Mouse (Mus musculus) heart, adult 9 months (tissue): ENCODE measurements around the gene Rint1.

Experiments
- DNase-seq, 2 experiments: peaks; one replicate each; pipeline ENCODE4 v3.0.0; 2022; ENCODE audit warnings: low spot score in 2 of 2

The Rint1 gene

DNA sequence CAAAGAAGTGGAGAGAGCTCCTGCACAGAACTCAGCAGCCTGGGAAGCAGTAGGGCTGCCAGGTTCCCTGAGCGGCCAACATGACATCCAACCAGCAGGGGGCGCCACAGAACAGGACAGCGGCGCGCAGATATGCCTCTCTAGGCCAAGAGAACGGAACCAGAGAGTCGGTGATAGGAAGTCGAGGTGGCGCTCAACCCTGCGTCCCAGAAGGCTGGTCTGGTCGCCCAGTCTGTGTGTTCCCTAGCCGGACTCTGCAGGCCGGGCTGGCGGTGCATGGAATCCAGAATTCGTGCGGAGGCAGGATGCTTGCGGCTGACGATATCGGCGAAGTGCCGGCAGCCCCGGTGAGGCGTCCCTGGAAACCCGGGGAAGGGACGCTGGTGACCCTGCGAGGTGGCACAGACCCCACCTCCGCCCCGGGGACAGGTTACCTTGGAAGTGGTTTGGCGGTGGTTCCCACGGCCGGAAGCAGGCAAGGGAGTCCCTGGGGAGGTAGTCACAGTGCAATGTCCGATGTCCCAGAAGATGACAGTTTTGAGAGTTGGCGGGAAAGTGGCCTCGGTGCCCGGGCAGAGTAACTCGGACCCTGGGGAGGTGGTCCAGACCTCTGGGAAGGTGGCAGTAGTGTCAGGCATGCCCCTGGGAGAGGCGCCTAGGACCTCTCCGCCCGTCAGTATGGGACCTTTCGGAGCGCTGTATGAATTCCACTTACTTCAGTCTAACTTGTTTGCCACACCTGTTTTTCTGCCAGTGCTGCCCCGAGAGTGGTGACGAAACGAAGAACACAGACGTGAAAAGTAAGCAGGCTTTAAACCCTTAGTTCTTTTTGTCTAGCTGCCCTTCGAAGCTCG, at the start of gene Rint1:
Gene Rint1, plus strand, starts transcription at position 176 of the 854 bp plus-strand sequence.
- DNase-seq = peak; percentile 80 to 93

DNA sequence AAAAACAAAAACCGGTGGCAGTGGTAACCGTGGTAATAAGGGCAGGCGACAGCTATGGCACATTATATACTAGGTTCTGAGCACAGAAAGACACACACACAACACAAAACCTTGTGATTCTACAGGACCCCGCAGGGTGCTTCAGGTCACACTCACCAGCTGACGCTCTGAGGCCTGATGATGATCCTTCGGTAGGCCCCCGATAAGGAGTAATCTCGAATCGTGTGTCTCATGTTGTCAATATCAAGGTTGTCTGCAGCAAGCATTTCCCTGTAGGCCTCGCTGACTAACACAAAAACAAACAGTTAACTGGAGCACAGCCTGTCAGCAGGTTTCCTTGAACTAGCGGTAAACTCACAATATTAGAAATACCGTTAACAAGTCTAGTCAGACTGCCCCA, 44.2 kb upstream of the Rint1 start:
- DNase-seq = no peak

DNA sequence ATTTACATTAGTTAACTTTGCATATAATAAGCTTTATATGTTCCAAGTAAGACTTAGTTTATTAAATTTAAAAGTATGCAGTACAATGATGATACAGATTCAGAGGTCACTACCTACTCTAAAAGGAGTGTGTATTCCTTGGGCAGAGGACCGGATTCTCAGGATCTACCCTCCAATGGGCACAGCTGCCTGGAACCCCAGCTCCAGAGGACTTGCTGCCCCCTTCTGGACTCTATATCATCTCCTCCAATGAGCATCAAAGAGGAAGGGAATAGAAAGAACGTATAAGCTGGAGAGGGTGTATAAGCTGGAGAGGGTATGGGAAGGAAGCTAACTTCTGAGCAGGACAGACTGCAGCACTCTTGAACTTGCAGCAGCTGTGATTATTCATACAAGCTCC, 37.6 kb upstream of the Rint1 start:
- DNase-seq = no peak

DNA sequence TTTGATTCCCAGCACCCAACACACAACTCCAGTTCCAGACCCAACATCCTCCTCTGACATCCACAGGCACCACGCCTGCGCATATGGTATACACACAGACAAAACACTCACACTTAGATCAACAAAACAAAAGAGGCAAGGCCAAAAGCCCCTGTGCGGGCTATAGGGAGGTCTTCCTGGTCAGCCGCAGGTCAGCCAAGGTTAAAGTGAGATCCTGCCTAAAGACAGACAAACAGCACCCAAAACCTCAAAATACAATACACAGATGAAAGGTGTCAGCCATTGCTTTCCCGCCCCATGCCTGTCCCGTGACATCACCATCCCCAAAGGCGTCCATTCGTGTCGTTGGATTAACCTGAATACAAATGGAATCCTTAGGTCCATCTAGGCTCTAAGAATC, 31.9 kb upstream of the Rint1 start:
- no peak for DNase-seq

DNA sequence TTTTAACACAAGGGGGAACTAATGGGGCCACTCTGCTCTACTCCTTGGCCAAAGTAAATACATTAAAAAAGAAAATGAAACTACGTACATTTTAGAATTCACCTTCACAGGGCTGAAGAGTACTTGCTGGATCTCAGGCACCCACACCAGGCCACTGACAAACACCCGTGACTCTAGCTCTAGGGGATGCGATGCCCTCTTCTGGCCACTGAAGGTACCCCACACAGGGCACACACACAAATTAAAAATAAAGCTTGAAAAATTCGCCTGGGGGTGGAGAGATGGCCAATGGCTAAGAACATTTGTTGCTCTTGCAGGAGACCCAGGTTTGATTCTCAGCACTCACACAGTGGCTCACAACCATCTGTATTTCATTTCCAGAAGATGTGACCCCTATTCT, 31.1 kb upstream of the Rint1 start:
- DNase-seq = no peak

DNA sequence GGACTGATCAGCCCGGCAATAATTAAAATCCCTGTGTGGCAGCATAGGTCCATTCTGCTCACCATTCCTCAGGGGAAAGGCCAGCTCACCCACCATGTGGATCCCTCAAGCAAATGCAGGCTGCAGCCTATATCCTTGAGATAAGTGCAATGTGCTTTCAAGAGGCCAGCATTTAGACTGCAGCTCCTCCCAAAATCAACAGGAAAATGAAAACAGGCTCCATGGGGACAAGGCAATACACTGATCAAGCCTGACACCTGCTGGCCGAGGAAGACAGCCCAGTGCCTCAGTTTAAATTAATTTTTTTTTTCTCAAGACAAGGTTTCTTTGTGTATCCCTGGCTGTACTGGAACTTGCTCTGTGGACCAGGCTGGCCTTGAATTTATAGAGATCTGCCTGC, 28.9 kb upstream of the Rint1 start:
- DNase-seq = peak; percentile 4 to 19

DNA sequence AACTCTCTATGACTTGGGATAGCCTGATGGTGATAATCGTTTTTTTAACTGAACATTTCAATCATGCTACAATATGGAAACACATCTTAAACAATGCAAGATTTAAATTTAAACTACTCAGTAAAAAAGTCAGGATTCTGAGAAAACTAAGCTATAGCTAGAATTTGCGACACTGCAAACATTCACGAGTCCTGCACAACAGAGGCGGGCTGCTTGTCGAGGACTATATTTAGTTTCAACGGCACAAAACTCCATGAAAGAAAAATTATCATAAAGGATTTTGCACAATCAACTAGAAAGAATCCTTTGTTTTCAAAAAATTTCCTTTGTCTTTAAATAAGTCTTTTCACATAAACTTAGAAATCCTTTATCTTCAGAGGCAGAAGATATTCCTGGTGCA, 25.0 kb upstream of the Rint1 start:
- no peak for DNase-seq

DNA sequence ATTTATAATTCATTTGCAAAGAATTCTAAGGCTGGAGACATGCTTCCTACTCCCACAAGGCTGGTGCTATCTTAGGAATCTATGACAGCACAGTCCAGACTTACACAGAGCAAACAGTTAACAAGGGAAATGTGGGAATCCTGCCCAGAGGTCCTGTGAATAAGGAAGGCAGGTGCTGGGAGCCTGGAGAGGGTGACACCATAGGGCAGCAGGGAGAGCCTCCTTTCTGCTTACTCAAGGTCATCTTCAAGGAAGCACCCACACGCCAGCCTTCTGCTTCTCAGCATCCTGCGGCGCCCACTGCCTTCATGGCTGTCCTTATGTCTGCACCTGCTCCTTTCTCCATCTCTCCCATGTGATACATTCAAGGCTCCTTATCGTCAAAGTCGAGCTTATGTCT, 23.0 kb upstream of the Rint1 start:
- no peak for DNase-seq

DNA sequence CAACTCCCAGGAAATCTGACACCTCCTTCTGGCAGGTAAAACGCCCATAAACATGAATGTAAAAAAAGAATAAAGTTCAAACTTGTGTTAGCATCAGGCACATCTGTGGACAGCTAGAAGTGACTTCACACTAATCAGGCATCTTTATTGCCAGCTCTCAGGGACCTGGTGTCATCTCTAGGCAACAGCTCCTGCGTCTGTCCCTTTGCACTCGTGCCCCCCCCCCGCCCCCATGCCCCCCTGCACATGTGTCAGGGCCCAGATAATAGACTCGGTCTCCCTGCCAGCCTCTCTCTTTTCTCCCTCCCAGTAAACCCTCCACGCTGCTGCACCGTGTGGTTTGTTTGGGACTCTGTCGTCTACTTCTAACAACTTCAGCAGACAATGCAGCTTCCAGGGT, 16.4 kb upstream of the Rint1 start:
- DNase-seq = no peak

DNA sequence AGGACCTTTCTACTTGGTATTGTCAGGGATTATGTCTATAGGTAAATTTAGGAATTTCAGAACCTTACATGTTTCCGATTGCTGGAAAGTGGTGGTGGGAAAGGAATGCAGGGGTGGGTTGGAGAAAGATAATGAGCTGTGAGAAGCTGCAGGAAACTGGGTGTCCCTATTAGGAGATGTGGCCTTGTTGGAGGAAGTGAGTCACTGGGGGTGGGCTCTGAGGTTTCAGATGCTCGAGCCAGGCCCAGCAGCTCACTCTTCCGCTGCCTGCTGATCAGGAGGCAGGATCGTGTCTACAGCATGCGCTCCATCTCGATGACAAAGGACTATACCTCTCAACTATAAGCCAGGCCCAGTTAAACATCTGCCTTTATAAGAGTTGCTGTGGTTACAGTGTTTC, 13.3 kb upstream of the Rint1 start:
- DNase-seq = no peak

DNA sequence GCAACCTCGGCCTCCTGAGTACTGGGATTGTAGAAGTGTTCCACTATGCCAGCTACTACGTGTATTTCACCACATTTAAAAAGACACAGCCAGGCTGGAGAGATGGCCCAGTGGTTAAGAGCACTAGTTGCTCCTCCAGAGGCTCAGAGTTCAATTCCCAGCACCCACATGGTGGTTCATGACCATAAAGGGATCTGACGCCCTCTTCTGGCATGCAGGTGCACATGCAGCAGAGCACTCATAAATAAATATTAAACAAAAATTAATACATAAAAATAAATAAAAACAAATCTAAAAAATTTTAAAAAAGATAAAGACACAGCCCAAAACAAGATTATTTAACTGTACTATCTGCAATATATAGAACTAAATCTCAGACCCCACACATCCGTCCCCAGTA, 7.0 kb upstream of the Rint1 start:
- DNase-seq = no peak

DNA sequence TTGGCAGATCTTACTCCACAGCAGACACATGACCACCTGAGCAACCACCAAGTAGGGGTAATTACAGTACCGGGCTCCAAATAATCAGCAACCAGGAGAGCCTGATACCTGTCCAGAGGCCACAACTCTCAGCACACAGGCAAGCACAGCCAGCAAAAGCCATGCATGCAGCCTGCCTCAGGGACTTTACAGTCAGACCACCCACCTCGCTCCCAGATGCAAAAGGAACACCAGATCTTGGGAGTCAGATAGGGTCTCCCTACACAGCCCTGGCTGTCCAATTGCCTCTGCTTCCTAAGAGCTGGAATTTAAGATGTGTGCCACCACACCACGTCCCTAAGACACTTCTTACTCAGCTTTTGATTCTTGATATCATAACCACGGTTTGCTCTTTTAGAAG, 6.3 kb upstream of the Rint1 start:
- DNase-seq = no peak

DNA sequence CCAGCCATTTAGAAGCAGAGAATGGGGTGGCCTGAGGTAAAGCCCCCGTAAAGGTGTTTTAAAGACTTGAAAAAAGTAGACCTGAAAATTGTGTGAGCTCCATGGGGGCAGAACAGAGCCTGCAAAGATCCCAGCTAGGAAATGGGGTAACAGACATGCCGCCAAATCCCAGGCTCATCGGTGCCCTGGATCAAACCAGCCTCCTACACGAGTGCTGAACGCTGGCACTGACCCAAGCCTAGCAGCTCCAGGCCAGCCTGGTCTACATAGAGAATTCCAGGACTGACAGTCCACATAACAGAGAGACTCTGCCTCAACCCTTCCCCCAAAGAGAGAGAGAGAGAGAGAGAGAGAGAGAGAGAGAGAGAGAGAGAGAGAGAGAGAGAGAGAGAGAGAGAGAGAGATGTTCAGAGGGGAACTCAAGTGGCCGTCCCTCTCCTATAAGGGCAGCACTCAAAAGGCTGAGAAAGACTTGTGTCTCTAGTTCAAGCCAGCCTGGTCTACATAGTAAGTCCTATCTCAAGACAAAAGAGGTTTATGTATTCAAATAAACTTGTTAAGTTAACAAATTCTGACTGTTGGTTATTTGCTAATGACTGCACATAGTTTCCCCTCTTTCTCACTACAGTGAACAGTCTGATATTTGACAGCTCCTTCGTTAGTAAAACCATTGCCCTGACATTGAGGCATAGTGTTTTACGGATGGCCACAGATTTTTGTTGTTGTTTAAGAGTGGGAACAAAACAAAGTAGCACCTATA, 5.3 kb upstream of the Rint1 start:
- no peak for DNase-seq

DNA sequence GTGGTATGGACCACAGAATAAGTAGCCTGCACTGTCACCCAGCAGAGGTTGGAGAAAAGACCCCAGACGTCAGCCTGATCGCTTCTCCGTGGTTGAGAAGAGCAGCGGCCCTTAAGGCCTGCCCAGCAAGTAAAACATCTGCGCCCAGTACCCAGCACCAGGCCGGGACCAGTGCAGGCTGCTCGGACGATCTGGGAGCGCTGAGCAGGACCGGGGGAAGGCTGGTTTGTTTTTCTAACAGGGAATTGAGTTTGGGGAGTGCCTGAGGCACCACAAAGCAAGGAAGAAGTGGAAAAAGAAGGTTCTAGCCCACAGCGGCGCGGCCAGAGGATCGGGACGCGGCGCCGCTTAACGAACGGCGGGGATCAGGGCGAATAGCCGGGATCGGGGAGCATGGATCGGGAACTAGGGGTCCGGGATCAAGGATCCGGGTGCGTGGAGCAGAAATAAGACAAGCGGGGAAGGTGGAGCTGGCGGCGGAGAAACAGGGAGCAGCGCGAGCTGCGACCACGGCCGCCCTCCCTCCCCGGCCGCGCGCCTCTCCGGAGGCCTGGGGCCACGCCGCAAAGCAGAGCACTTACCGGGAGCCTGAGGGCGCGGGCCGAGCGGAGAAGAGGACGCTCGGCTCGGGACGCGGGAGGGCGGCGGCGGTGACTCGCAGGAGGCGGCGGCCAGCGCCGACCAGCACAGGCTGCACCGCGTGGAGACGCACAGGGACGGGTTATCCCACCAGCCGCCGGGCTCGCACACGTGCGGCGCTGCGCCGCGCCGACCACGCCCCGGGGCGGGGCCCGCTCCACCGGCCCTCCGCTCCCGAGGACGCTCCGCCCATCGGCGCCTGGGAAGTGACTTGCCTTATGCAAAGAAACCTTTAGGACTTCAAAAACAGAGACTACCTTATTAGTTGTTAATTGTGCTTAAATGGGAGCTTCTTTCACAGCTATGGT, 4.3 kb upstream of the Rint1 start, which contains the start of gene Pus7:
Gene Pus7, minus strand, starts transcription at position 781 of the 947 bp plus-strand sequence.
- peak; percentile 81 to 84 for DNase-seq

DNA sequence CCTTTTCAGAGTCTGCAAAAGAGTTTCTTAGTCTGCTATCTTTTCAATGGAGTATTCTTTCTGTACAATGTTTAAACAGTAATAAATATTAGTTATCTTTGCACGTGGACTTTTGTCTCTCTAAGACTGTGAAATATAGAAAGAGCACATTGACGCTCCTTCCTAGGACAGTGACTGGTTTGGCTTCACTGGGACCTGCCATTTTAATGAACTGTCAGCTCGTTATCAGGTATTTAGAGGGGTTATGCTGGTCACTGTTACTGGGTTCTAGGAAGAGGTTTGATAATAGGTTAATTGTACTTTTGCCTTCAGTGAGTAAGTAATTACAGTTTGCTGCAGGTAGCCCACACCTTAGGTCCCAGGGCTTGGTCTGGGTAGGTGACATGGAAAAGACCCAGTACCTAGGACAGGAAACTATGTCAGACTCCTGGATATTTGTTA, 899 bp downstream of the Rint1 start:
- DNase-seq = no peak

DNA sequence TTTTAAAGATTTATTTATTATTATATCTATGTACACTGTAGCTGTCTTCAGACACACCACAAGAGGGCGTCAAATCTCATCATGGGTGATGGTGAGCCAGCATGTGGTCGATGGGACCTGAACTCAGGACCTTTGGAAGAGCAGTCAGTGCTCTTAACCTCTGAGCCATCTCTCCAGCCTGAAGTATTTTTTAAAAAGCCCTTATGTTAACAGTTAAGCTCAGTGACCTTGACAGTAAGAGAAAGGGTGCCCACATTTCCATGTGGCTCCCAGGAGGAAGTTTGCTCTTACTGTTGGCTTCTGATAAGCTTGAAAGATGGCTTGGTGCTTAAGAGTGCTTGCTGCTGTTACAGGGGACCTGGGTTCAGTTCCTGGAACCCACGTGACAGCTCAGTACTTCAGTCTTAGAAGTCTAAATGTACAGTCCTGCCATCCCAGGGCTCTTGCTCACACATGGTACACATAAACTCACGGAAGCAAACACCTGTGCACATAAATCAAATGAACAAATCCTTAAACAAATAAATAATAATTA, 1.6 kb downstream of the Rint1 start:
- DNase-seq = no peak

DNA sequence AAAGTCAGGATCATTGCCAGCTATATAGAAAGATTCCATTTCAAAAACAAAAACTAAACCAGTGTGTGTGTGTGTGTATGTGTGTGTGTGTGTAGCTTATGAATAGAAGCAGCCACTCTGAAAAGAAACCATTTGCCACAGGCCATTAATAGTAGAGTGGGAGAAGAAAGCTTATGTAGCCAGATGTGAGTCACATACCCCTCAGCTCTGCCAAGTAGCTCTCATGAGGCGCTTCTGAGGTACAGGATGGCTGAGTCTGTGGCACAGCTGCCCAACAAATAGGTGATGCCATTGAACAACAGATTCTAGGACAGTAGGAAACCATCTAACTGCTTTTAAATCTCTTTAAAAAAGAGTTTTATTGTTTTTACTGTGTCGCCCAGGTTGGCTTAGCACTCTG, 5.2 kb downstream of the Rint1 start:
- no peak for DNase-seq

DNA sequence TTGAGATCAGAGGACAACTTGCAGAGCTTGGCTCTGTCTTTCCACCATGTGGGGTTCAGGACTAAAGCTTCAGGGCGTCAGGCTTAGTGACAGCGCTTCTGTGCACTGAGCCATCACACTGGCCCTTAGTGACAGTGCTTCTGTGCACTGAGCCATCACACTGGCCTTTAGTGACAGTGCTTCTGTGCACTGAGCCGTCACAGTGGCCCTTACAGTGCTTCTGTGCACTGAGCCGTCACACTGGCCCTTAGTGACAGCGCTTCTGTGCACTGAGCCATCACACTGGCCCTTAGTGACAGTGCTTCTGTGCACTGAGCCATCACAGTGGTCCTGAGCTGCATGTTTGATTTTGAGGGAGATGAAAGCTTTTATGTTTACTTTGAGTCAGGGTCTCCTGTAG, 27.3 kb downstream of the Rint1 start:
- DNase-seq = no peak

DNA sequence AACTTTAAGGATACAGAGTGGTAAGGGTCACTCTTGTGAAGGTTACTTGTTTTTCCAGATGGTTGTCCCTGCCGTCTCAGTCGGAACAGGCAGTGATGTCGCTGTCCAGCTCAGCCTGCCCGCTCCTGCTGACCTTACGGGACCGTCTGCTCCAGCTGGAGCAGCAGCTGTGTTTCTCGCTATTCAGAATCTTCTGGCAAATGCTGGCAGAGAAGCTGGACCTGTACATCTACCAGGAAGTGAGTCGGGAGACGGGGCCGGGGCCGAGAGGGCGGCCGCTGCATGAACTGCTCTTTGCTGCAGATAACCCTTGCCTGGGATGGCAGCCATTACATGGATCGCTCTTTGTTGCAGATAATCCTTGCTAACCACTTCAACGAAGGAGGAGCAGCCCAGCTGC, 29.2 kb downstream of the Rint1 start:
- DNase-seq = no peak

DNA sequence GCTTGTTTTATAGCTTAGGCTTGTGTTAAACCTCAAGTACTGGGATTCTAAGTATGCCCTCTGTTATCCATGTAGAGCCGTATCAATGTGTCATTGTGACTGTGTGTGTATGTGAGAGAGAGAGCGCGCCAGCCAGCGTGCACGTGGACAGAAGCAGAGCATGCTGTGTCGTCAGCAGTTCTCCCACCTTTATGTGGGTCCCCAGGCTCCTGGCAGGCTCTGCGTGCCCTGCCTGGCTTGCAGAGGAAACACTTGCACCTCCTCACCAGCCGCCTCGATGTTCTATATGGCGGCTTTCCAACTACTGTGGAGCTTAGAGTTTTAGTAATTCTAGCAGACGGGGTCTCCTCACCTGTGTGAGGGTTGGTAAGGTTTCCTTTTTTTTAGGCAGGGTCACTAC, 34.8 kb downstream of the Rint1 start:
- DNase-seq = no peak

DNA sequence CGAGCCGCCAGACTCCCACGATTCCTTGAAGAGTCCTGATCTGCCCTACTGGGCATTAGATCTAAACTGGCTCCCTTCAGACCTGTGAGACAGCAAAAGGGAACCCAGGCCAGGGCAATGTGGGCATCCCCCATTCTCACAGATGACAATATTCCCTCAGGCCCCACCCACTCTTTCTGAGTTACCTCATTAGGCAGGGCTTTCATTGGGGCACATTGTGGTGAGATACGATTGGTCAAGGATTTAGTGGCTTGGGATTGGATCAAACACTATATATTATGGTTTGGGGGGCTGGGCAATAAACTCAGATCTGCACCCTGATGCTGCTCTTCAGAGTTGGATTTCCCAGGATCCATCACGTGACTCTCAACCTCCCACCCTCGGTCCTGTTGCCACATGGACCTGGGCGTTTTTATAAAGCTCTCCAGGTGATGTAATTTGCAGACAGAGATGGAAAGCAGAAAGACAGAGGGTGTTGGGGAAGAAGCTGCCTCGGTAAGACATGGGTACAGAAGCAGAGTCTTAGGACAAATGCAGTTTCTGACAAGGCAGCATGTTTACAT, 36.7 kb downstream of the Rint1 start:
- DNase-seq = no peak
